Mouse (Mus musculus) hindbrain, postnatal 0 days (tissue): ENCODE data around the gene Tbr1. TPM values are rescaled to one million over a fixed set of nuclear protein-coding genes. Genes with fewer than 3 reads are reported as not detected.

Experiments used
- ATAC-seq: fragments of 200-750 bp; cut with Nextera tagmentation; 2 replicates; pipeline ENCODE4 v1.8.0; 2017; ENCODE audit warnings: mild to moderate bottlenecking, moderate TSS enrichment, moderate library complexity
- DNase-seq: peaks from one replicate; pipeline ENCODE4 v3.0.0-alpha.2; 2015; ENCODE audit warnings: low spot score
- H3K27ac ChIP-seq: fragments of 300-500 bp; sonication (generic); 2 replicates; pipeline ENCODE4 v1.5.1; 2014; ENCODE audit warnings: mild to moderate bottlenecking
- H3K27me3 ChIP-seq: fragments of 300-500 bp; sonication (generic); 2 replicates; pipeline ENCODE4 v1.6.1; 2014; ENCODE audit warnings: low read length, mixed read lengths; ENCODE audit not compliant: insufficient read depth
- H3K36me3 ChIP-seq: fragments of 300-500 bp; sonication (generic); 2 replicates; pipeline ENCODE4 v1.6.1; 2014; ENCODE audit warnings: low read length, mixed read lengths; ENCODE audit not compliant: insufficient read depth
- H3K4me1 ChIP-seq: fragments of 300-500 bp; sonication (generic); 2 replicates; pipeline ENCODE4 v1.6.1; 2014; ENCODE audit warnings: antibody characterized with exemption, low read length, mixed read lengths; ENCODE audit not compliant: insufficient read depth
- H3K4me2 ChIP-seq: fragments of 300-500 bp; sonication (generic); 2 replicates; pipeline ENCODE4 v1.6.1; 2014; ENCODE audit warnings: low read depth, mild to moderate bottlenecking, low read length, moderate library complexity, mixed read lengths
- H3K4me3 ChIP-seq: fragments of 300-500 bp; sonication (generic); 2 replicates; pipeline ENCODE4 v1.5.1; 2014; ENCODE audit warnings: low read length
- H3K9ac ChIP-seq: fragments of 300-500 bp; sonication (generic); replicated peaks from 2 replicates; pipeline ENCODE4 v1.6.1; 2014; ENCODE audit warnings: mild to moderate bottlenecking, low read length, moderate library complexity, mixed read lengths
- H3K9me3 ChIP-seq: fragments of 300-500 bp; sonication (generic); 2 replicates; pipeline ENCODE4 v1.6.1; 2016; ENCODE audit warnings: low read length, mixed read lengths
- CTCF ChIP-seq: IDR thresholded peaks from 2 replicates; pipeline ENCODE4 v1.5.1; 2016; ENCODE audit warnings: antibody characterized with exemption, control low read depth, low read depth
- WGBS: fragments of 180-500 bp; shearing (Covaris S2); extraction: QIAGEN DNeasy Blood & Tissue Kit; methylation state at CpG from one replicate; pipeline ENCODE4 v1.1.7; 2014; 5-methylcytosine and 5-hydroxymethylcytosine counted together
- polyA plus RNA-seq: library from polyadenylated mRNA; unstranded; fragments of >200 nt; fragmentation: Nextera tagmentation; extraction: Ambion mirVana; gene quantifications from 2 replicates; pipeline ENCODE4 v1.2.1, GENCODE M21; 2015
- total RNA-seq: library from RNA; depleted of rRNA; stranded (reverse); fragments of >200 nt; gene quantifications from 2 replicates; pipeline ENCODE4 v1.2.3, GENCODE M21; 2014; rRNA removed

Tbr1 gene
- total RNA-seq (0.58 and 1.1 TPM in 2 replicates), polyA plus RNA-seq (0.48 and 0.50 TPM in 2 replicates)

- DNase-seq: no peak
Observed at GRCm38 (mm10) chr2:61802656-61803251, at the start of gene Tbr1. Tbr1 (plus strand) TSS chr2:61802930.

GRCm38 (mm10) chr2:61754989-61755388 lies 47.7 kb upstream of the Tbr1 start:
- ATAC-seq (no peak), DNase-seq (no peak)
- no peak for TF ChIP-seq CTCF
- no peak overlapping the region for H3K9ac ChIP-seq
- H3K36me3 ChIP-seq: no peaks in the 10 kb centered on the region
- no peaks in the 10 kb centered on the region for H3K9me3 ChIP-seq
- no peaks in the 10 kb centered on the region for H3K27me3 ChIP-seq
- H3K4me2 ChIP-seq: no peak overlapping the region
- no peak overlapping the region for H3K4me3 ChIP-seq
- H3K27ac ChIP-seq: no peak overlapping the region
- no peaks in the 10 kb centered on the region for H3K4me1 ChIP-seq

More at GRCm38 (mm10) chr2:61802656-61803251, at the start of gene Tbr1:
- no peak for TF ChIP-seq CTCF
- H3K9ac ChIP-seq: no peak within 1 kb of the TSS
- H3K4me1 ChIP-seq: no peaks in the 10 kb centered on the region
- no peaks in the 10 kb centered on the region for H3K9me3 ChIP-seq
- peaks cover 35% of the 10 kb centered on the region for H3K27me3 ChIP-seq
- peak; percentile 54; the same call in 1 of the 2 replicates for ATAC-seq
- H3K4me3 ChIP-seq: peak within 1 kb of the TSS; percentile 16
- 17% methylated on average over 11 of the region's 11 CpGs for WGBS
- H3K4me2 ChIP-seq: peak within 1 kb of the TSS; percentile 28
- no peaks in the 10 kb centered on the region for H3K36me3 ChIP-seq
- no peak within 1 kb of the TSS for H3K27ac ChIP-seq

GRCm38 (mm10) chr2:61759234-61759855 lies 43.4 kb upstream of the Tbr1 start:
- WGBS: 91% methylated on average over 5 of the region's 5 CpGs
- no peak for ATAC-seq
- no peaks in the 10 kb centered on the region for H3K9me3 ChIP-seq
- no peak for DNase-seq
- no peak for TF ChIP-seq CTCF
- no peaks in the 10 kb centered on the region for H3K27me3 ChIP-seq
- no peak overlapping the region for H3K9ac ChIP-seq
- H3K27ac ChIP-seq: no peak overlapping the region
- no peaks in the 10 kb centered on the region for H3K4me1 ChIP-seq
- H3K36me3 ChIP-seq: no peaks in the 10 kb centered on the region
- no peak overlapping the region for H3K4me2 ChIP-seq
- no peak overlapping the region for H3K4me3 ChIP-seq

GRCm38 (mm10) chr2:61760044-61760443 lies 42.7 kb upstream of the Tbr1 start:
- Histone ChIP-seq H3K4me2 (no peak overlapping the region), H3K9ac (no peak overlapping the region), H3K27me3 (no peaks in the 10 kb centered on the region), H3K36me3 (no peaks in the 10 kb centered on the region), H3K4me3 (no peak overlapping the region), H3K4me1 (no peaks in the 10 kb centered on the region), H3K9me3 (no peaks in the 10 kb centered on the region), H3K27ac (no peak overlapping the region)
- ATAC-seq: no peak
- no peak for TF ChIP-seq CTCF
- 86% methylated on average over 3 of the region's 3 CpGs for WGBS
- no peak for DNase-seq

- no peak for TF ChIP-seq CTCF
- Histone ChIP-seq H3K9me3 (no peaks in the 10 kb centered on the region), H3K27me3 (no peaks in the 10 kb centered on the region), H3K4me3 (no peak overlapping the region), H3K9ac (no peak overlapping the region), H3K27ac (no peak overlapping the region), H3K4me1 (no peaks in the 10 kb centered on the region), H3K36me3 (no peaks in the 10 kb centered on the region), H3K4me2 (no peak overlapping the region)
- ATAC-seq: no peak
- 79% methylated on average over 6 of the region's 6 CpGs for WGBS
- DNase-seq: no peak
Observed at GRCm38 (mm10) chr2:61764470-61765105, 38.1 kb upstream of the Tbr1 start.

GRCm38 (mm10) chr2:61765526-61765925 lies 37.2 kb upstream of the Tbr1 start:
- no peak overlapping the region for H3K9ac ChIP-seq
- whole genome bisulfite sequencing: 52% methylated on average over 4 of the region's 4 CpGs
- H3K4me3 ChIP-seq: no peak overlapping the region
- H3K4me2 ChIP-seq: no peak overlapping the region
- H3K27me3 ChIP-seq: no peaks in the 10 kb centered on the region
- no peaks in the 10 kb centered on the region for H3K4me1 ChIP-seq
- H3K27ac ChIP-seq: no peak overlapping the region
- H3K36me3 ChIP-seq: no peaks in the 10 kb centered on the region
- ATAC-seq (no peak), DNase-seq (no peak)
- no peaks in the 10 kb centered on the region for H3K9me3 ChIP-seq
- no peak for TF ChIP-seq CTCF

GRCm38 (mm10) chr2:61780794-61781193 lies 21.9 kb upstream of the Tbr1 start:
- no peak for DNase-seq
- no peaks in the 10 kb centered on the region for H3K9me3 ChIP-seq
- H3K36me3 ChIP-seq: peaks cover 9% of the 10 kb centered on the region
- no peak overlapping the region for H3K4me2 ChIP-seq
- no peak for ATAC-seq
- H3K27ac ChIP-seq: no peak overlapping the region
- no peak overlapping the region for H3K4me3 ChIP-seq
- TF ChIP-seq CTCF: no peak
- H3K4me1 ChIP-seq: no peaks in the 10 kb centered on the region
- no peaks in the 10 kb centered on the region for H3K27me3 ChIP-seq
- no peak overlapping the region for H3K9ac ChIP-seq
